Mouse (Mus musculus): Measurements from ENCODE around the gene Ripply2. TPM values are rescaled to one million over a fixed set of nuclear protein-coding genes. Genes with fewer than 3 reads are reported as not detected.

Ripply2 gene
- polyA plus RNA-seq (2012; ENCODE audit: low replicate concordance) = not detected in 2 replicates

GRCm38 (mm10) chr9:87015288-87015937 lies at the start of gene Ripply2:
TSS of gene Ripply2 (plus strand) at chr9:87015537.

GRCm38 (mm10) chr9:87021778-87022523 lies 6.6 kb downstream of the Ripply2 start, which contains the start of gene Cyb5r4:
TSS of gene Cyb5r4 (plus strand) at chr9:87022014.

Other genes starting within 250 kb of the Ripply2 start
- not detected in 2 replicates for gene Snap91, start 134.9 kb upstream of the Ripply2 start, polyA plus RNA-seq (2012; ENCODE audit: low replicate concordance)
- 5.3 and 12.0 TPM in 2 replicates for gene Cyb5r4, start 6.5 kb downstream of the Ripply2 start, polyA plus RNA-seq (2012; ENCODE audit: low replicate concordance)
- gene Mrap2, start 128.8 kb downstream of the Ripply2 start, polyA plus RNA-seq (2012; ENCODE audit: low replicate concordance) = not detected in 2 replicates
- gene Cep162, start 240.0 kb downstream of the Ripply2 start, polyA plus RNA-seq (2012; ENCODE audit: low replicate concordance) = 0.84 and 2.8 TPM in 2 replicates

All from leukemia stem cell, adult 10-12 weeks (primary cell).